Mouse (Mus musculus) lung, postnatal 36 days (tissue): ENCODE results near the gene Stk10.

ENCODE experiments used
- DNase-seq: peaks from one replicate; pipeline ENCODE4 v3.0.0; 2022; ENCODE audit warnings: mixed read lengths

Stk10 gene

GRCm38 (mm10) chr11:32551579-32552297 is 18.6 kb downstream of the Stk10 start:
- DNase-seq, result peak; percentile 29

- DNase-seq, result peak; percentile 76
Measured at GRCm38 (mm10) chr11:32552401-32553090, 19.4 kb downstream of the Stk10 start.

- DNase-seq, result peak; percentile 56
Measured at GRCm38 (mm10) chr11:32553311-32554140, 20.4 kb downstream of the Stk10 start.

GRCm38 (mm10) chr11:32554141-32555091 is 21.3 kb downstream of the Stk10 start:
- peak; percentile 49 for DNase-seq

- no peak for DNase-seq
Measured at GRCm38 (mm10) chr11:32555103-32555689, 22.1 kb downstream of the Stk10 start.

GRCm38 (mm10) chr11:32556333-32556990 is 23.4 kb downstream of the Stk10 start:
- peak; percentile 36 for DNase-seq

- peak; percentile 39 for DNase-seq
Measured at GRCm38 (mm10) chr11:32558026-32558425, 24.9 kb downstream of the Stk10 start.

- DNase-seq, result peak; percentile 29
Measured at GRCm38 (mm10) chr11:32558677-32559076, 25.6 kb downstream of the Stk10 start.

GRCm38 (mm10) chr11:32560015-32560770 is 27.1 kb downstream of the Stk10 start:
- peak; percentile 67 for DNase-seq

GRCm38 (mm10) chr11:32561465-32562355 is 28.6 kb downstream of the Stk10 start:
- DNase-seq, result peak; percentile 53

GRCm38 (mm10) chr11:32562706-32563105 is 29.6 kb downstream of the Stk10 start:
- no peak for DNase-seq

GRCm38 (mm10) chr11:32563660-32564059 is 30.6 kb downstream of the Stk10 start:
- peak; percentile 53 for DNase-seq

GRCm38 (mm10) chr11:32564629-32565028 is 31.5 kb downstream of the Stk10 start:
- DNase-seq, result no peak

GRCm38 (mm10) chr11:32565088-32565487 is 32.0 kb downstream of the Stk10 start:
- peak; percentile 72 for DNase-seq

GRCm38 (mm10) chr11:32566184-32566583 is 33.1 kb downstream of the Stk10 start:
- DNase-seq, result no peak

GRCm38 (mm10) chr11:32567000-32567855 is 34.1 kb downstream of the Stk10 start:
- DNase-seq, result peak; percentile 39

- DNase-seq, result peak; percentile 33
Measured at GRCm38 (mm10) chr11:32568060-32568459, 35.0 kb downstream of the Stk10 start.

GRCm38 (mm10) chr11:32568637-32569293 is 35.7 kb downstream of the Stk10 start:
- DNase-seq, result no peak
